Mouse (Mus musculus) layer of hippocampus, adult 2 months (tissue): ENCODE results near the gene A730015C16Rik. TPM values are rescaled to one million over a fixed set of nuclear protein-coding genes. Genes with fewer than 3 reads are reported as not detected.

Experiments used
- DNase-seq, 2 experiments: peaks; one replicate each; pipeline ENCODE4 v3.0.0; 2022; ENCODE audit warnings: low spot score in 2 of 2
- H3K27ac ChIP-seq: fragments of 200-600 bp; 2 replicates; pipeline ENCODE4 v1.8.1; 2022
- H3K4me3 ChIP-seq: fragments of 200-600 bp; 2 replicates; pipeline ENCODE4 v1.8.1; 2022; ENCODE audit warnings: mild to moderate bottlenecking
- CTCF ChIP-seq: fragments of 200-600 bp; conservative IDR thresholded peaks from 2 replicates; pipeline ENCODE4 v1.8.1; 2022; ENCODE audit warnings: antibody characterized with exemption, mild to moderate bottlenecking, moderate library complexity
- long read RNA-seq, 2 experiments: library from polyadenylated mRNA; stranded (forward); transcript quantifications; one replicate each; pipeline ENCODE4 v2.0.0; 2021; ENCODE audit warnings: borderline mapping rate in 2 of 2
- total RNA-seq, 2 experiments: library from RNA; stranded (reverse); gene quantifications; 2 replicates each; pipeline ENCODE4 v1.2.3; 2021

Gene A730015C16Rik
- not detected for total RNA-seq
- long read RNA-seq, experiment 1, result 0 reads
- long read RNA-seq, experiment 2, result 0 reads

GRCm38 (mm10) chr4:108848505-108848848 lies at the start of gene A730015C16Rik:
A730015C16Rik (minus strand) TSS chr4:108848619.
- Histone ChIP-seq H3K4me3 (peak within 1 kb of the TSS; percentile 80), H3K27ac (peak within 1 kb of the TSS; percentile 93)
- no peak for DNase-seq
- no peak for TF ChIP-seq CTCF

GRCm38 (mm10) chr4:108890876-108891275 lies 42.5 kb upstream of the A730015C16Rik start:
- TF ChIP-seq CTCF, result no peak
- Histone ChIP-seq H3K4me3 (no peak overlapping the region), H3K27ac (no peak overlapping the region)
- DNase-seq, result peak in 1 of 2 experiments; percentile 43

- no peak overlapping the region for H3K4me3 ChIP-seq
- no peak overlapping the region for H3K27ac ChIP-seq
- TF ChIP-seq CTCF, result no peak
- DNase-seq, result no peak
Measured at GRCm38 (mm10) chr4:108887456-108887855, 39.0 kb upstream of the A730015C16Rik start.

- no peak for TF ChIP-seq CTCF
- no peak for DNase-seq
Measured at GRCm38 (mm10) chr4:108883815-108884214, 35.4 kb upstream of the A730015C16Rik start.

GRCm38 (mm10) chr4:108878963-108879822 lies 30.8 kb upstream of the A730015C16Rik start, which contains the start of gene Rab3b:
Rab3b (plus strand) TSS chr4:108879063.
- DNase-seq, result peak; percentile 16 to 60
- TF ChIP-seq CTCF, result no peak
- Histone ChIP-seq H3K27ac (no peak within 1 kb of the TSS), H3K4me3 (peak within 1 kb of the TSS; percentile 61)

More at GRCm38 (mm10) chr4:108883815-108884214, 35.4 kb upstream of the A730015C16Rik start:
- no peak overlapping the region for H3K27ac ChIP-seq
- H3K4me3 ChIP-seq, result no peak overlapping the region

GRCm38 (mm10) chr4:108877901-108878300 lies 29.5 kb upstream of the A730015C16Rik start:
- Histone ChIP-seq H3K27ac (no peak overlapping the region), H3K4me3 (no peak overlapping the region)
- TF ChIP-seq CTCF, result no peak
- DNase-seq, result no peak

GRCm38 (mm10) chr4:108873746-108874145 lies 25.3 kb upstream of the A730015C16Rik start:
- DNase-seq, result no peak
- no peak for TF ChIP-seq CTCF
- H3K27ac ChIP-seq, result no peak overlapping the region
- no peak overlapping the region for H3K4me3 ChIP-seq

- no peak overlapping the region for H3K4me3 ChIP-seq
- no peak overlapping the region for H3K27ac ChIP-seq
- TF ChIP-seq CTCF, result peak; percentile 94
- DNase-seq, result peak; percentile 89 to 96
Measured at GRCm38 (mm10) chr4:108869730-108870374, 21.4 kb upstream of the A730015C16Rik start.

- TF ChIP-seq CTCF, result no peak
- Histone ChIP-seq H3K4me3 (no peak overlapping the region), H3K27ac (no peak overlapping the region)
- no peak for DNase-seq
Measured at GRCm38 (mm10) chr4:108866806-108867205, 18.4 kb upstream of the A730015C16Rik start.

GRCm38 (mm10) chr4:108847715-108848504 lies 509 bp downstream of the A730015C16Rik start, which contains the start of gene Kti12:
Kti12 (plus strand) TSS chr4:108847785.
- Histone ChIP-seq H3K27ac (peak within 1 kb of the TSS; percentile 93), H3K4me3 (peak within 1 kb of the TSS; percentile 80)
- no peak for TF ChIP-seq CTCF
- peak; percentile 79 to 87 for DNase-seq

GRCm38 (mm10) chr4:108845824-108846569 lies 2.4 kb downstream of the A730015C16Rik start:
- H3K27ac ChIP-seq, result no peak overlapping the region
- no peak overlapping the region for H3K4me3 ChIP-seq
- TF ChIP-seq CTCF, result no peak
- no peak for DNase-seq

GRCm38 (mm10) chr4:108843336-108843735 lies 5.1 kb downstream of the A730015C16Rik start:
- no peak overlapping the region for H3K27ac ChIP-seq
- no peak for DNase-seq
- H3K4me3 ChIP-seq, result no peak overlapping the region
- no peak for TF ChIP-seq CTCF
